13 mouse cellular contexts compared by ENCODE assay signal in the genomic region with DNA sequence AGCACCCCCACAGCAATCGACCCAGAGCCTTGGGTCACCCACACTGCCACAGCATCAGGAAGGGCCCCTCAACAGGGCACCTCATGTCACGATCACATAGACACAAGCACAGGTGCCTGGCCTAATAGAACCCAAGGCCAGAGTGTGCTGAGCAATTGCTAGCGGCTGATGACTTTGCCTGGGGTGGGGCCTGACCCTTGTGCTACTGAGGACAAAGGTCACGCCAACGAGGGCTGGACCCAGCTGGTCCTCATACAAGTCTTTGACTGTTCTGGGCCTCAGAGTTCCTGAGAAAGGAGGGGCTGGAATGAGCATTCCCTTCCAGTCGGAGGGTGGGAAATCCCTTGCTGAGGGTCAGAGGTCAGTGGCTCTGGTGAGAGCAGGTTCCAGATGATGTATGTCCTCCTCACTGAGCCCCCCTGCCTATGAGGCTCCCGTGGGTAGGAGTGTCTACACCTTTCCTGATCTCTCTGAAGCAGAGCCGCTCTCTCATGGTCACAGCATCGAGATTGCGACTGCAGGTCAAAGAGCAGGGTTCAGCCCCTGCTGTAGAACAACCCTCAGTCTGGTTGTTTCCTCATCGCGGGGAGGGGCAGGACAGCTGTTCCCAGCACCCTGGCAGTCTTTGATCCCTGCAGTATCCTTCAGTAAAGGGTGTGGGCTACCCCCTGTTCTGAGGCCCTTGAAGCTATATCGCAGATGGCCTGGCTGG. TPM values are rescaled to one million over a fixed set of nuclear protein-coding genes. Genes with fewer than 3 reads are reported as not detected.
A peak's percentile ranks its signal among the peaks of the same experiment; 100 is the strongest.
DNase-seq lines count a peak whose midpoint lies in the region; ATAC-seq and TF ChIP-seq lines count a peak whose summit lies in the region.
"Not testable (repeated sequence)": the region's sequence is repeated elsewhere in the genome, so short reads cannot be mapped to it uniquely, and the experiment has no call there.
"Had no signal": no experiment of that assay in that cellular context is flagged by ENCODE, and none has a peak within 500 bp of the region (broad histone marks: within the 10 kb centered on the region; RNA-seq: fewer than 3 reads in every experiment).

No protein-coding gene starts in this region.

- H3K27ac ChIP-seq in embryonic facial prominence, embryonic 11.5 days (replicated peaks; ENCODE audit: low read depth, low read length); hindbrain, embryonic 16.5 days (ENCODE audit: low read depth, low read length); limb, embryonic 11.5 days (replicated peaks; ENCODE audit: low read depth, low read length); liver, embryonic 14.5 days; midbrain, embryonic 13.5 days: not testable (repeated sequence)
- peak overlapping the region; percentile 50 for H3K27ac ChIP-seq in intestine, postnatal 0 days (ENCODE audit: low read depth, low read length)
- H3K27ac ChIP-seq in small intestine, adult 2 months (ENCODE audit: insufficient read depth, low read depth, low read length): peak overlapping the region; percentile 86

- H3K36me3 ChIP-seq in embryonic facial prominence, embryonic 11.5 days (replicated peaks; ENCODE audit: control insufficient read depth, insufficient read depth, low read depth, low read length); hindbrain, embryonic 16.5 days (ENCODE audit: control insufficient read depth, insufficient read depth, low read length); intestine, postnatal 0 days (ENCODE audit: control insufficient read depth, insufficient read depth); limb, embryonic 11.5 days (ENCODE audit: control insufficient read depth, insufficient read depth, low read length); liver, embryonic 14.5 days (replicated peaks; ENCODE audit: control insufficient read depth, insufficient read depth, low read depth); midbrain, embryonic 13.5 days; small intestine, adult 2 months (ENCODE audit: control insufficient read depth, insufficient read depth, low read length): not testable (repeated sequence)

- H3K9ac ChIP-seq in embryonic facial prominence, embryonic 11.5 days (replicated peaks; ENCODE audit: low read length); hindbrain, embryonic 16.5 days (ENCODE audit: low read depth, low read length); intestine, postnatal 0 days (ENCODE audit: low read depth, low read length); limb, embryonic 11.5 days (ENCODE audit: low read length); liver, embryonic 14.5 days (replicated peaks); midbrain, embryonic 13.5 days (replicated peaks): not testable (repeated sequence)

- not testable (repeated sequence) for TF ChIP-seq POLR2A in small intestine, adult 2 months (IDR thresholded peaks at IDR 0.05; ENCODE audit: low read depth, low read length)

- not testable (repeated sequence) for H3K9me3 ChIP-seq in embryonic facial prominence, embryonic 11.5 days (replicated peaks; ENCODE audit: control insufficient read depth, low read length); hindbrain, embryonic 16.5 days (ENCODE audit: control insufficient read depth, low read length); intestine, postnatal 0 days (ENCODE audit: control insufficient read depth); limb, embryonic 11.5 days (ENCODE audit: control insufficient read depth, low read length); liver, embryonic 14.5 days (ENCODE audit: control insufficient read depth, low read length); midbrain, embryonic 13.5 days

- 37% methylated on average over 6 of the region's 13 CpGs for WGBS in embryonic facial prominence, embryonic 11.5 days
- 64% methylated on average over 6 of the region's 13 CpGs for WGBS in hindbrain, embryonic 16.5 days
- WGBS in intestine, postnatal 0 days: 19% methylated on average over 6 of the region's 13 CpGs
- 36% methylated on average over 7 of the region's 13 CpGs for WGBS in limb, embryonic 11.5 days
- WGBS in liver, embryonic 14.5 days (ENCODE audit: insufficient replicate concordance): 52% methylated on average over 7 of the region's 13 CpGs
- 67% methylated on average over 8 of the region's 13 CpGs for WGBS in midbrain, embryonic 13.5 days
- 33% methylated on average over 9 of the region's 13 CpGs for WGBS in small intestine, adult 2 months

- not testable (repeated sequence) for TF ChIP-seq EP300 in liver, embryonic 14.5 days (IDR thresholded peaks at IDR 0.05; ENCODE audit: low read depth)

- DNase-seq in embryonic facial prominence, embryonic 11.5 days (ENCODE audit: low spot score); limb, embryonic 11.5 days (ENCODE audit: low spot score); liver, embryonic 14.5 days (ENCODE audit: low read depth in 3 of 3, low spot score in 3 of 3): not testable (repeated sequence)

- H3K4me1 ChIP-seq in embryonic facial prominence, embryonic 11.5 days (ENCODE audit: control insufficient read depth, insufficient read depth, low read length); hindbrain, embryonic 16.5 days (ENCODE audit: control insufficient read depth, insufficient read depth, low read depth, low read length); intestine, postnatal 0 days (replicated peaks; ENCODE audit: control insufficient read depth, insufficient read depth, low read length); limb, embryonic 11.5 days (ENCODE audit: control insufficient read depth, insufficient read depth, low read length); liver, embryonic 14.5 days (replicated peaks; ENCODE audit: control insufficient read depth in 2 of 2, insufficient read depth in 2 of 2, low read length in 1 of 2); midbrain, embryonic 13.5 days (replicated peaks); small intestine, adult 2 months (ENCODE audit: control insufficient read depth, insufficient read depth, insufficient read length, low read length): not testable (repeated sequence)

- ATAC-seq in embryonic facial prominence, embryonic 11.5 days (replicated peaks; ENCODE audit: insufficient number of reproducible peaks, low FRiP score, low TSS enrichment, low read depth): peak; percentile 60; the same call in 1 of the 2 replicates
- ATAC-seq in hindbrain, embryonic 16.5 days: peak; percentile 37
- ATAC-seq in intestine, postnatal 0 days: peak; percentile 90
- peak; percentile 35; the same call in 1 of the 2 replicates for ATAC-seq in limb, embryonic 11.5 days (ENCODE audit: insufficient number of reproducible peaks, low FRiP score, low TSS enrichment, low read depth)
- ATAC-seq in liver, embryonic 14.5 days (ENCODE audit: insufficient read depth): peak; percentile 66
- ATAC-seq in midbrain, embryonic 13.5 days: peak; percentile 49; the same call in 1 of the 2 replicates

- H3K4me3 ChIP-seq in embryonic facial prominence, embryonic 11.5 days (ENCODE audit: low read depth, low read length); hindbrain, embryonic 16.5 days (ENCODE audit: low read length); intestine, postnatal 0 days (ENCODE audit: low read depth, low read length); limb, embryonic 11.5 days (ENCODE audit: low read depth, low read length); liver, embryonic 14.5 days (ENCODE audit: insufficient read depth in 1 of 2, low read depth in 2 of 2, low read length in 2 of 2); midbrain, embryonic 13.5 days (replicated peaks); small intestine, adult 2 months (ENCODE audit: low read depth, low read length): not testable (repeated sequence)

- not testable (repeated sequence) for H3K4me2 ChIP-seq in embryonic facial prominence, embryonic 11.5 days (ENCODE audit: low read depth, low read length); hindbrain, embryonic 16.5 days (ENCODE audit: low read length); intestine, postnatal 0 days (replicated peaks; ENCODE audit: low read depth); limb, embryonic 11.5 days (ENCODE audit: low read depth, severe bottlenecking); liver, embryonic 14.5 days (ENCODE audit: low read depth); midbrain, embryonic 13.5 days (replicated peaks)

- not testable (repeated sequence) for H3K27me3 ChIP-seq in embryonic facial prominence, embryonic 11.5 days (ENCODE audit: control insufficient read depth, insufficient read depth, low read length); hindbrain, embryonic 16.5 days (replicated peaks; ENCODE audit: control insufficient read depth, insufficient read depth, low read length); intestine, postnatal 0 days (replicated peaks; ENCODE audit: control insufficient read depth, insufficient read depth, low read length); limb, embryonic 11.5 days (ENCODE audit: control insufficient read depth, insufficient read depth, low read length); liver, embryonic 14.5 days (ENCODE audit: control insufficient read depth, insufficient read depth, low read length); midbrain, embryonic 13.5 days; small intestine, adult 2 months (ENCODE audit: control insufficient read depth, insufficient read depth, low read length)

- not testable (repeated sequence) for TF ChIP-seq CTCF in intestine, postnatal 0 days (IDR thresholded peaks at IDR 0.05; ENCODE audit: low read depth); liver, embryonic 14.5 days (IDR thresholded peaks at IDR 0.05; ENCODE audit: low read depth); small intestine, adult 2 months (IDR thresholded peaks at IDR 0.05; ENCODE audit: extremely low read depth, insufficient read length, insufficient replicate concordance, low read depth, low read length)

RNA-seq across cellular contexts. Expression of a gene that starts 16.4 kb away (rescaled TPM):
- 21.7 and 23.1 TPM in 2 replicates for polyA plus RNA-seq in embryonic facial prominence, embryonic 11.5 days (2014; fragmentation: Nextera tagmentation; extraction: Ambion mirVana)
- polyA plus RNA-seq in hindbrain, embryonic 16.5 days (2015; fragmentation: Nextera tagmentation; extraction: Ambion mirVana): 43.5 and 53.9 TPM in 2 replicates
- polyA plus RNA-seq in intestine, postnatal 0 days (2015; fragmentation: Nextera tagmentation; extraction: Ambion mirVana): 8.9 and 13.1 TPM in 2 replicates
- polyA plus RNA-seq in limb, embryonic 11.5 days (2014; fragmentation: Nextera tagmentation; extraction: Ambion mirVana): 31.4 and 32.4 TPM in 2 replicates
- polyA plus RNA-seq in liver, embryonic 14.5 days (2012; rRNA removed): 5.3 and 6.2 TPM in 2 replicates
- 2.8 and 4.6 TPM in 2 replicates for polyA plus RNA-seq in liver, embryonic 14.5 days (2014; fragmentation: Nextera tagmentation; extraction: Ambion mirVana)
- polyA plus RNA-seq in midbrain, embryonic 13.5 days (2015; fragmentation: Nextera tagmentation; extraction: Ambion mirVana): 84.2 and 93.2 TPM in 2 replicates
- polyA plus RNA-seq in small intestine, adult 2 months (2012; rRNA removed): 2.5 and 6.7 TPM in 2 replicates

RNA-seq across cellular contexts. Expression of a gene that starts 37.9 kb away (rescaled TPM):
- polyA plus RNA-seq in embryonic facial prominence, embryonic 11.5 days (2014; fragmentation: Nextera tagmentation; extraction: Ambion mirVana): 308 and 333 TPM in 2 replicates
- 217 and 229 TPM in 2 replicates for polyA plus RNA-seq in hindbrain, embryonic 16.5 days (2015; fragmentation: Nextera tagmentation; extraction: Ambion mirVana)
- 234 and 240 TPM in 2 replicates for polyA plus RNA-seq in intestine, postnatal 0 days (2015; fragmentation: Nextera tagmentation; extraction: Ambion mirVana)
- polyA plus RNA-seq in limb, embryonic 11.5 days (2014; fragmentation: Nextera tagmentation; extraction: Ambion mirVana): 323 and 342 TPM in 2 replicates
- polyA plus RNA-seq in liver, embryonic 14.5 days (2012; rRNA removed): 61.5 and 69.6 TPM in 2 replicates
- 106 and 109 TPM in 2 replicates for polyA plus RNA-seq in liver, embryonic 14.5 days (2014; fragmentation: Nextera tagmentation; extraction: Ambion mirVana)
- polyA plus RNA-seq in midbrain, embryonic 13.5 days (2015; fragmentation: Nextera tagmentation; extraction: Ambion mirVana): 334 and 365 TPM in 2 replicates
- 30.9 and 50.3 TPM in 2 replicates for polyA plus RNA-seq in small intestine, adult 2 months (2012; rRNA removed)

RNA-seq across cellular contexts. Expression of a gene that starts 41.0 kb away (rescaled TPM):
- 0.25 TPM in 1 of 2 replicates, not detected in the other for polyA plus RNA-seq in embryonic facial prominence, embryonic 11.5 days (2014; fragmentation: Nextera tagmentation; extraction: Ambion mirVana)
- polyA plus RNA-seq in hindbrain, embryonic 16.5 days (2015; fragmentation: Nextera tagmentation; extraction: Ambion mirVana): 1.2 and 1.5 TPM in 2 replicates
- 10.7 and 11.0 TPM in 2 replicates for polyA plus RNA-seq in intestine, postnatal 0 days (2015; fragmentation: Nextera tagmentation; extraction: Ambion mirVana)
- polyA plus RNA-seq in limb, embryonic 11.5 days (2014; fragmentation: Nextera tagmentation; extraction: Ambion mirVana): not detected in 2 replicates
- 0.06 TPM in 1 of 2 replicates, not detected in the other for polyA plus RNA-seq in liver, embryonic 14.5 days (2012; rRNA removed)
- 0.15 TPM in 1 of 2 replicates, not detected in the other for polyA plus RNA-seq in liver, embryonic 14.5 days (2014; fragmentation: Nextera tagmentation; extraction: Ambion mirVana)
- 0.22 and 0.35 TPM in 2 replicates for polyA plus RNA-seq in midbrain, embryonic 13.5 days (2015; fragmentation: Nextera tagmentation; extraction: Ambion mirVana)
- 2.5 and 6.4 TPM in 2 replicates for polyA plus RNA-seq in small intestine, adult 2 months (2012; rRNA removed)
- polyA plus RNA-seq: adrenal gland, adult 2 months; erythroblast, embryonic 14.5 days; forebrain, embryonic 11.5 days; heart, embryonic 12.5 days; limb, embryonic 12.5 days; myocyte had no signal

Comparison
In these comparisons a context has a peak if more than half of its experiments do, and no peak if none do; other contexts are left out.
1. ATAC-seq: peak in every context shown above with its lines; median percentile 90 in intestine, postnatal 0 days; 66 in liver, embryonic 14.5 days; 60 in embryonic facial prominence, embryonic 11.5 days; 49 in midbrain, embryonic 13.5 days; 37 in hindbrain, embryonic 16.5 days; 35 in limb, embryonic 11.5 days.